Mouse (Mus musculus): ENCODE measurements around the gene Plekhg2. TPM values are rescaled to one million over a fixed set of nuclear protein-coding genes. Genes with fewer than 3 reads are reported as not detected.

Gene Plekhg2
- polyA plus RNA-seq, 1 experiment, result 6.3 TPM

GRCm38 (mm10) chr7:28383606-28384005 lies 11.2 kb upstream of the Plekhg2 start:
- DNase-seq (ENCODE audit: extremely low spot score in 1 of 2, low spot score in 1 of 2), result no peak

- DNase-seq (ENCODE audit: extremely low spot score in 1 of 2, low spot score in 1 of 2), result peak; percentile 73 to 75
These were observed 10.6 kb upstream of the Plekhg2 start for GRCm38 (mm10) chr7:28382981-28383396.

DNA sequence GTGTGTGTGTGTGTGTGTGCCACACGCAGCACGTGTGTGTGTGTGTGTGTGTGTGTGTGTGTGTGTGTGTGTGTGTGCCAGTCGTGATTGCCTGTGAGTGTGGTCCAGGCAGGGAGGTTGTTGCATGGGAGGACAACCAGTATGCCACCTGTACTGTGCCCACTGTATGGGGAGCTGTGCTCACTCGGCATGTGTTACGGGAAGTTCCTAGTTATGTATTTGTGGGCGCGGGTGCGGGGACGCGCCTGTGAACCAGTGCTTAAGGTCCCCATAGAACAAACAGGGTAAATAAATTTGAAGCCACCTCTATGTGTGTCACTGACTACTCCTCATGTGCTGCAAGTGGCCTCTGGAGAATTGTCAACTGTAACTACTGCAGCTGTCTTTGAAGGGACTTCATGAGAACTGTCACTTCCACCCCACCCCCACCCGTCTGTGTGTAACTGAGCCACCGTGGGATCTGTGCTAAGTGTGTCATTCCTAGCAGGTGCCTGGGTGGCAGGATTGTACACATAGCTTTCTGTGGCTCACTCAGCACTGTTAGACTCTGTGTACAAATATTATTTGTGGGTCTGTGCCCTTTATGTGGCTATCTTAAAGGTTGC lies 10.1 kb upstream of the Plekhg2 start:
- DNase-seq (ENCODE audit: extremely low spot score in 1 of 2, low spot score in 1 of 2), result no peak

GRCm38 (mm10) chr7:28381938-28382337 lies 9.5 kb upstream of the Plekhg2 start:
- DNase-seq (ENCODE audit: extremely low spot score in 1 of 2, low spot score in 1 of 2), result peak in 1 of 2 experiments; percentile 59

GRCm38 (mm10) chr7:28381017-28381790 lies 8.8 kb upstream of the Plekhg2 start:
- no peak for DNase-seq (ENCODE audit: extremely low spot score in 1 of 2, low spot score in 1 of 2)

DNA sequence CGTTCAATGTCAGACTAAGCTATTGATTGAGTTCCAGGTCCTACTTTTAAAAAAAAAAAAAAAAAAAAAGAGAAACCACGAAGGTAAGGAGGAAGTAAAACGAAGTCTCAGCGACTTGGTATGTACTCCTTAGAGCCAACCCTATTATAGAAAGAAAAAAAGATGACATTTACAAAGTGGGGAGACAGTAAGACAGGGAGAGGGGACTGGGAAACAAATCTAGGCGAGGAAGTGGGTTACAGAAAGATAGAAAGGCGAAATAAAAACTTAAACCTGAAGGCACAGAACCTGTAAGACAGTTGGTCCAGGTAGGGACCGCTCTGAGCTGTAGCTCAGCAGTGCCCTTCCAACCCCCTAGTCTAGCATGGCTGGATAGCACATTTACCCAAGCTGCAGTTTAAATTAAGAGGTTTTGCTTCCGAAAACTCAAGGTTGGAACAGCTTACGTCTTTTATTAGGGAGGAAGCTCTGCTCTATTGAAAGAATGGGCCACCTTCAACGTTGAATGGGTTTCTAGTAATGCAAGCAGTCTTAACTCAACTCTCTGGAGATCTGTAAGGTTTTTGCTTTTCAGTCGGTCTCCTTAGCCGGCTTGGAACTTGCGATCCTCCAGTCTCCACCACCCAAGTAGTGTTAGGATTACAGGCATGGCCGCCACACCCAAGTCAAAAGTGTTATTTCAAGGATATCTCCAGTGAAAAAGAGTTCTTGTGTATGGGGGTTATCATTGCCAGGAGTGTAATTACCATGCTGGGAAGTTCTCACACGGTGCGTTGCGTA lies 8.0 kb upstream of the Plekhg2 start, which contains the start of gene Zfp36:
Zfp36 (minus strand) TSS at position 17 of the 780 bp plus-strand sequence.
- no peak for DNase-seq (ENCODE audit: extremely low spot score in 1 of 2, low spot score in 1 of 2)

DNA sequence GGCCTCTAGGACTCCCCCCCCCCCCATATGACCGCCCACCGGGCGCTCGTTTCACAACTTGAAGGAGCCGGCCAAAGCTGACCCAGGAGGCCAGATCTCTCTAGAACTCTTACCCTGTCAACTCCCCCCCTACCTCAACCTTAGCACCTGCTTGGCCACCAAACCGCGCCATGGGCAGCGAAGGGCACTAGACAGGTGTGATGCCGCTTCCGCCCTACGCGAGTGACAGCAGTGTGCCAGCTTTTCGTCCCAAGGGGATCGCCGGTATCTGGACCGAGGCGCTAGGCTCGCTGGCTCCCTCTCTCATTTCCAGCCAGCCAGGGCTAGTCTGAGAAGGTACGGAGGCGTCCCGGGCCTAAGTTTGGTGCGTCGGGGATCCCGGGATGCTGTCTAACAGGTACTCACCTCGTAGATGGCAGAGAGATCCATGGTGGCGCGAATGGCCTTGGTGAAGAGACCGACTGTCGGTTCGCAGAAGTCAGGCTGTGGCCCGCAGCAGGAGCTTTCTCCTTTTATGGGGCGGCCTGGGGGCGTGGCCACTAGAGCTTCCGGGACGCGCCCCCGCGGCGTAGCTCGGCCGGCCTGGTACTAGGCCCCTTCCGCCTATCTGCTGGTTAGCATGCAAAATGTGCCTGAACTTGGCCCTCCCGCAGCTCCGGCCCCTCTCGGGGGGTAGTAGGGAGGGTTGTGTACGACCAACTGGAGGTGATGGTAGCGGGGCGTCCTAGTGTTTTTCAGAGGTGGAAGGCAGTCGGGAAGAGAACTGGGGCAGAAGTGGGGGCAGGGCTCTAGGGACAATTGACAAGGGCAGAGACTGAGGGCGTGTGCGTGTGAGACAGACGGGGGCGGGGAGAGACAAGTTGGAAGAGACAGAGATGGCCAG lies 6.6 kb upstream of the Plekhg2 start:
- peak in 1 of 2 experiments; percentile 79 for DNase-seq (ENCODE audit: extremely low spot score in 1 of 2, low spot score in 1 of 2)

DNA sequence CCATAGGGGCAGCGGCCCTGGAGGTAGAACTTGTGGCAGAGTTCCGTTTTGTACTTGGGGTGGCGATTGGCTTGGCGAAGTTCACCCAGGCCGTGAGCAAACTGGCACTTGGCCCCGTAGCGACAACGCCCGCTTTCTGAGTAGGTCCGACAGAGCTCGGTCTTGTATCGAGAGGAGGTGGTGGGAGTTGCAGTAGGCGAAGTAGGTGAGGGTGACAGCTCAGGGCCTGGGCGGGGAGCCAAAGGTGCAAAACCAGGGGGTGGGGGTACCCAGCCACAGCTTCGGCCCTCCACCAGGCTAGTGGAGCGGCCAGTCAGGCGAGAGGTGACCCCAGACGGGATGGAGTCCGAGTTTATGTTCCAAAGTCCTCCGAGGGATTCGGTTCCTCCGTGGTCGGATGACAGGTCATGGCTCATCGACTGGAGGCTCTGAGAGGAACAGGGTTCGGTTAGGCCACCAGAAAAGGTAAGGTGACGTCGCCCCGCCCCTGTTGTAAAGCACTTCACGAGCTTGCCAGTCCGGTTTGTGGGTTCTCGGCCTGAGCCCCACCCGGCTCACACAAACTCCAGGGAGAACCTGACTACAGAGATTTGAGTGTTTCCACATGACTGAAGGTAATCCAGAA lies 5.8 kb upstream of the Plekhg2 start:
- DNase-seq (ENCODE audit: extremely low spot score in 1 of 2, low spot score in 1 of 2), result no peak

GRCm38 (mm10) chr7:28377190-28378065 lies 5.0 kb upstream of the Plekhg2 start:
- no peak for DNase-seq (ENCODE audit: extremely low spot score in 1 of 2, low spot score in 1 of 2)

- no peak for DNase-seq (ENCODE audit: extremely low spot score in 1 of 2, low spot score in 1 of 2)
These were observed 3.8 kb upstream of the Plekhg2 start for GRCm38 (mm10) chr7:28376011-28376771.

DNA sequence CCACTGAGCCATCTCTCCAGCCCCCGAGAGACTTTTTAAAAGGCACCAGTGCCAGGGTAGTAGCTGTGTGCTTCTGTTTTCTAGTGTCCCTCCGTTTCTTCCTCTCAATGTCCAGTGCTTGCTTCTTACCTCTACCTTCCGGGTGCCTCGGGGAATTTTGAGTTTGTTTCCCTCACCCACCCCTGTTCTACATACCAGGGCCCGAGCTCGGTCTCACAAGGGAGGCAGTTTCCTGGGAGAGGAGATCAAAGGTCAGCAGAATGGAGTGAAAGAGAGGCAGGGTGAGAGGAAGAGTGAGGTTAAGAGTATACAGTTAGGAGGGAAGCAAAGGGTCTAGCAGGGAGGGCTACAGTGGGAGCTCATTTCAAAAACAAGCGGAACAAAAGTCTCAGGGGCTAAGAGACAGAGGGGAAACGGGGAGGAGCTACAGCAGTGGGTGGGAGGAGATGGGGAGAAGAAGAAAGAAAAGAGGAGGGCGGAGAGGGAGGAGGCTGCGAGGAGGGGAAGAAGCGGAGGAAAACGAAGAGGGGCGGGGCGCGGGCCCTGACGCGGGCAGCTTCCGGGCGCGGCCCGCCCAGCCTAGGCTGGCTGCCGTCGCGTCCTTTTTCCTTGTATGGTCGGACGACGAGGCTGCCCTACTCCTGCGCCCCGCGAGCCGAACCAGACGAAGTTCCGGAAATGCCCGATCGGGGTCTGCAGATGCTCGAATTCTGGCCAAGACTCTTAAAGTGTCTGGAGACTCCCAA lies 3.0 kb upstream of the Plekhg2 start:
- peak; percentile 45 to 72 for DNase-seq (ENCODE audit: extremely low spot score in 1 of 2, low spot score in 1 of 2)

GRCm38 (mm10) chr7:28374647-28375046 lies 2.2 kb upstream of the Plekhg2 start:
- no peak for DNase-seq (ENCODE audit: extremely low spot score in 1 of 2, low spot score in 1 of 2)

DNA sequence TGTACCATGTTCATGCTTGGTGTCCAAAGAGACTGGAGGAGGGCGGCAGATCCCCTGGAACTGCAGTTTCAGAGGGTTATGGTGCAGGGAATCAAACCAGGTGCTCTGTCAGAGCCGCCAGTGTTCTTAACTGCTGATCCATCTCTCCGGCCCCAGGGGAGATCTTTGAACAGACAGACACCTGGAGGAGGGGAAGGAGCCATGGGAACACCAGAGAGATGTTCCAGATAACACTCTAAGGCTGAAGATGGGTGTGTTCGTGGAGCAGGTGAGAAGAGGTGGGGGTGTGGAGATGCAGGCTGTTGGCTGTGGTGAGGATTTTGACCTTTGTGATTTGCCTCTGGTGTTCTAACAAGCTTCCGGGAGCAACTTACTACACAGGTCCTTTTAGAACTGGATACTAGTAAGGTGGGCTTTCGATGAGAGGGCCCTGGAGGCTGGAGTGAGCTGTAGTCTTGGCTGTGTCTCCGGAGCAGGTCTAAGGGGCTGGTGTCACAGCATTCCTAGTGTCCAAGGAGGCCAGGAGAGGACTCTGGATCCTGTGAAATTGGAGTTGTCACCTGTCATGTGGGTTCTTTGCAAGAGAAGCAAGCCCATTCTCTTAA lies 1.6 kb upstream of the Plekhg2 start:
- DNase-seq (ENCODE audit: extremely low spot score in 1 of 2, low spot score in 1 of 2), result no peak

GRCm38 (mm10) chr7:28373131-28373581 lies 757 bp upstream of the Plekhg2 start:
- peak; percentile 71 to 91 for DNase-seq (ENCODE audit: extremely low spot score in 1 of 2, low spot score in 1 of 2)

- no peak for DNase-seq (ENCODE audit: extremely low spot score in 1 of 2, low spot score in 1 of 2)
These were observed 847 bp downstream of the Plekhg2 start for GRCm38 (mm10) chr7:28371514-28371989.

DNA sequence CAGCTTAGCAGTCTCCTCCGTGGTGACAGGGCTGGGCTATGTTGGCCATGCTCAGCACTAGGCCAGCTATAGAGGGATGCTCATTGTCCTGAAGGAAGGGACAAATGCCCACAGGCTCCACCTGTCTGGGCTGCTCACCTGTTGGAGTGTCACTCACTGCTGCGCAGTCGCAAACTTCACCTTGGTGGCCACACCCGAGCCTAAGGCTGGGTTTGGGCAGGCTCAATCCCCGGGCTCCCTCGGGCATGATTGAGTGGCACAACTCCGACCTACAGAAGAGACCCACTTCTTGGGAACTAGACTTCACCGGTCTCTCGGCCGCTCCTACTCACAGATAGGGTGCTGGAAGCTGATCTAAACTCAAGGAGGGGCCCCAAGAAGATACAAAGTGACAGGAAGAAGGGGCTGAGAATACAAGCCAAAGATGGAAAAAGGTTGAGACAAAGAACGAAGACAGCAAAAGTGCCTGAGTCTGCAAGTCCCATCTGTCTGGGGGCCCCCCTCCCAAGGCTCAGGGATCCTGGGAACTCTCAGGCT lies 1.4 kb downstream of the Plekhg2 start:
- DNase-seq (ENCODE audit: extremely low spot score in 1 of 2, low spot score in 1 of 2), result no peak

DNA sequence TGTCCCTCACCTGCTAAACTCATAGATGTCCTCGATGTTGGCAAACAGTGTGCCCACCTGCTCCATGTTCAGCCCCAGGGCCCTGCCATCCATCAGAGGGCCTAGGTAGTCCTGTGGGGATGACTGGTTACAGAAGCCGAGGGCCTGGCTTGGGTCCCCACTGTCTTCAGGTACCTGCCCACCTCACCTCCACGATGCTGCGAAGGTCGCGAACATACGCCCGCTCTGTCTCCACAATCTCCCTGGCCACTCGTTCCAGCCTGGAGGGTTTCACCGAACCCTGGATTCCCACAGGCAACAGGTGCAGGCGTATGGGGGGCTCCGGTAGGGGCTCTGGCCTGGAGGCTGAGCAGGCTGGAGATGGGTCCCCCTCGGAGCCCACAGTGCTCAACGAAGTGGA lies 2.3 kb downstream of the Plekhg2 start:
- DNase-seq (ENCODE audit: extremely low spot score in 1 of 2, low spot score in 1 of 2), result no peak

Measured in frontal cortex, adult 2 months (tissue).